Comparison of ENCODE assay signal across 8 mouse cellular contexts in the genomic region with DNA sequence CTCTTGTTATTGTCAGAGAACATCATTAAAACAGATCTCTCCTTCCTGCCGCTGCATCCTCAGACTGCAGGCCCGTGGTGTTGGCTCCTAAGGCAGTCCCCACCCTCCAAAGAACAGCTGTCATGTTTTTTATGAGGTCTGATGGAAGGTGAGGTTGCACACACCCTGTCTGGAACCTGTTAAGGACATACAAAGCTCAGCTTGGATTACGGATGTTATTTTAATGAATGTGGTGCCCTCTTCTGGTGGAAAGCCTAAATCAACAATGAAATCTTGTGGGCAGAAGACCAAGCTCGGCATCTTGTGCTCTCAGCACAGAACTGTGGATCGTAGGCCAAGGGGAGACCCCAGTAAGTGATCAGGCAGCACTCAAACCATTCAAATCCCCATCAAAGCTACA.
DNase-seq lines count a peak whose midpoint lies in the region; ATAC-seq and TF ChIP-seq lines count a peak whose summit lies in the region.

No protein-coding gene starts in this region.

- TF ChIP-seq POLR2A in heart, adult 2 months (IDR thresholded peaks at IDR 0.05; ENCODE audit: insufficient read depth, low read depth, low read length), result no peak

- no peak overlapping the region for H3K4me3 ChIP-seq in heart, adult 2 months
- no peak overlapping the region for H3K4me3 ChIP-seq in heart, embryonic 10.5 days
- no peak overlapping the region for H3K4me3 ChIP-seq in forebrain, embryonic 12.5 days (replicated peaks)
- H3K4me3 ChIP-seq in intestine, embryonic 14.5 days (ENCODE audit: low read depth, low read length), result no peak overlapping the region
- H3K4me3 ChIP-seq in left cerebral cortex, adult 2 months, result peak overlapping the region; percentile 2; the same call in 1 of the 2 replicates
- no peak overlapping the region for H3K4me3 ChIP-seq in midbrain, embryonic 16.5 days (ENCODE audit: low read depth, low read length)

- DNase-seq in heart, adult 2 months, result peak; percentile 24 to 28
- no peak for DNase-seq in heart, embryonic 10.5 days (ENCODE audit: low spot score)
- peak; percentile 12 for DNase-seq in c-Kit-positive CD71-positive TER-119-positive erythroid progenitor cells, embryonic 14.5 days (ENCODE audit: low spot score)
- peak; percentile 68 for DNase-seq in intestine, embryonic 14.5 days (ENCODE audit: low spot score)
- DNase-seq in left cerebral cortex, adult 2 months (ENCODE audit: extremely low spot score in 1 of 2, low spot score in 2 of 2), result peak; percentile 62 to 68
- DNase-seq in spleen, adult 12 weeks (ENCODE audit: low spot score), result no peak

- H3K9me3 ChIP-seq in heart, embryonic 10.5 days, result no peaks in the 10 kb centered on the region
- no peaks in the 10 kb centered on the region for H3K9me3 ChIP-seq in forebrain, embryonic 12.5 days
- H3K9me3 ChIP-seq in intestine, embryonic 14.5 days (ENCODE audit: control insufficient read depth, low read length), result no peaks in the 10 kb centered on the region
- no peaks in the 10 kb centered on the region for H3K9me3 ChIP-seq in midbrain, embryonic 16.5 days (replicated peaks; ENCODE audit: control insufficient read depth, low read length, poor library complexity, severe bottlenecking)

- no peak overlapping the region for H3K9ac ChIP-seq in heart, adult 2 months (ENCODE audit: low read depth, low read length)
- no peak overlapping the region for H3K9ac ChIP-seq in forebrain, embryonic 12.5 days
- H3K9ac ChIP-seq in intestine, embryonic 14.5 days (ENCODE audit: low read length), result no peak overlapping the region
- 0 out of 2 replicates have a peak overlapping the region, but pooled peaks have one; percentile 8 for H3K9ac ChIP-seq in midbrain, embryonic 16.5 days (ENCODE audit: low read depth, low read length)

- TF ChIP-seq CTCF in heart, adult 2 months (IDR thresholded peaks at IDR 0.05), result peak; percentile 73
- TF ChIP-seq CTCF in left cerebral cortex, adult 2 months (IDR thresholded peaks at IDR 0.05), result peak; percentile 70

- H3K27ac ChIP-seq in heart, adult 2 months, result no peak overlapping the region
- no peak overlapping the region for H3K27ac ChIP-seq in heart, embryonic 10.5 days
- H3K27ac ChIP-seq in forebrain, embryonic 12.5 days, result no peak overlapping the region
- no peak overlapping the region for H3K27ac ChIP-seq in intestine, embryonic 14.5 days (ENCODE audit: low read depth)
- no peak overlapping the region for H3K27ac ChIP-seq in left cerebral cortex, adult 2 months
- H3K27ac ChIP-seq in midbrain, embryonic 16.5 days (ENCODE audit: low read length), result no peak overlapping the region; the same call in 1 of the 2 replicates

- 17% methylated on average over 5 of the region's 5 CpGs for WGBS in heart, adult 2 months
- 48% methylated on average over 5 of the region's 5 CpGs for WGBS in heart, embryonic 10.5 days
- 25% methylated on average over 5 of the region's 5 CpGs for WGBS in forebrain, embryonic 12.5 days
- WGBS in intestine, embryonic 14.5 days, result 18% methylated on average over 5 of the region's 5 CpGs
- 21% methylated on average over 5 of the region's 5 CpGs for WGBS in midbrain, embryonic 16.5 days

- peaks cover 1% of the 10 kb centered on the region; the same call in 1 of the 2 replicates for H3K4me1 ChIP-seq in heart, adult 2 months (ENCODE audit: control insufficient read depth, insufficient read depth, low read length)
- H3K4me1 ChIP-seq in heart, embryonic 10.5 days, result no peaks in the 10 kb centered on the region
- no peaks in the 10 kb centered on the region for H3K4me1 ChIP-seq in forebrain, embryonic 12.5 days
- H3K4me1 ChIP-seq in intestine, embryonic 14.5 days (replicated peaks; ENCODE audit: control insufficient read depth, insufficient read depth, low read length), result no peaks in the 10 kb centered on the region
- H3K4me1 ChIP-seq in midbrain, embryonic 16.5 days (ENCODE audit: control insufficient read depth, insufficient read depth, low read length), result peaks cover 3% of the 10 kb centered on the region; the same call in 1 of the 2 replicates

- H3K27me3 ChIP-seq in heart, adult 2 months (ENCODE audit: control insufficient read depth, insufficient read depth, low read length), result no peaks in the 10 kb centered on the region
- H3K27me3 ChIP-seq in heart, embryonic 10.5 days (ENCODE audit: insufficient read depth, poor library complexity, severe bottlenecking), result no peaks in the 10 kb centered on the region
- H3K27me3 ChIP-seq in forebrain, embryonic 12.5 days, result no peaks in the 10 kb centered on the region
- H3K27me3 ChIP-seq in intestine, embryonic 14.5 days (replicated peaks; ENCODE audit: control insufficient read depth, insufficient read depth, low read length), result no peaks in the 10 kb centered on the region
- no peaks in the 10 kb centered on the region for H3K27me3 ChIP-seq in midbrain, embryonic 16.5 days (ENCODE audit: control insufficient read depth, insufficient read depth, low read depth, low read length)

- ATAC-seq in forebrain, embryonic 12.5 days (ENCODE audit: low FRiP score), result peak; percentile 69; the same call in 1 of the 2 replicates
- ATAC-seq in intestine, embryonic 14.5 days (replicated peaks; ENCODE audit: low FRiP score, low TSS enrichment, low read depth), result 0 out of 2 replicates have a peak, but pooled peaks have one; percentile 64
- ATAC-seq in midbrain, embryonic 16.5 days, result peak; percentile 84

- intact Hi-C loops in heart, adult 2 months (cut with DNase I), result loop anchor here (5.0 to 10.0 kb wide), 3 partner anchors 293 to 824 kb away; no protein-coding TSS in a partner anchor
- intact Hi-C loops in left cerebral cortex, adult 2 months (cut with DNase I), result loop anchor here (5.0 kb wide), 5 partner anchors 501 to 824 kb away; no protein-coding TSS in a partner anchor

- no peaks in the 10 kb centered on the region for H3K79me2 ChIP-seq in heart, adult 2 months (replicated peaks; ENCODE audit: control insufficient read depth, insufficient read depth, low read length)

- H3K36me3 ChIP-seq in heart, adult 2 months (ENCODE audit: control insufficient read depth, insufficient read depth, low read length), result no peaks in the 10 kb centered on the region
- no peaks in the 10 kb centered on the region for H3K36me3 ChIP-seq in heart, embryonic 10.5 days
- no peaks in the 10 kb centered on the region for H3K36me3 ChIP-seq in forebrain, embryonic 12.5 days (replicated peaks)
- no peaks in the 10 kb centered on the region for H3K36me3 ChIP-seq in intestine, embryonic 14.5 days (ENCODE audit: control insufficient read depth, insufficient read depth, low read length)
- no peaks in the 10 kb centered on the region for H3K36me3 ChIP-seq in midbrain, embryonic 16.5 days (ENCODE audit: control insufficient read depth, insufficient read depth, low read length)

- TF ChIP-seq EP300 in heart, adult 2 months (IDR thresholded peaks at IDR 0.05; ENCODE audit: insufficient read depth, low read depth, low read length), result no peak

- no peak overlapping the region for H3K4me2 ChIP-seq in forebrain, embryonic 12.5 days
- H3K4me2 ChIP-seq in intestine, embryonic 14.5 days (ENCODE audit: low read length), result no peak overlapping the region
- no peak overlapping the region for H3K4me2 ChIP-seq in midbrain, embryonic 16.5 days (ENCODE audit: low read length)

Comparison
In these comparisons a context has a peak if more than half of its experiments do, and no peak if none do; other contexts are left out.
1. DNase-seq: peak in heart, adult 2 months (2 of 2), c-Kit-positive CD71-positive TER-119-positive erythroid progenitor cells, embryonic 14.5 days (single experiment), intestine, embryonic 14.5 days (single experiment) and left cerebral cortex, adult 2 months (2 of 2); none in heart, embryonic 10.5 days (single experiment) and spleen, adult 12 weeks (single experiment).
2. Peak in every context shown above with its lines, with median percentiles within 50 percentile points of each other: ATAC-seq.